Mouse (Mus musculus) ES-Bruce4 (cell line): ENCODE measurements at regions not wholly inside any gene's neighbourhood (a gene's known extent, or its start where the extent isn't known, plus 50 kb on each side); places are given as distances from the start of the nearest gene placed in this dataset.

Experiments
- H3K27ac ChIP-seq: 2 replicates; pipeline ENCODE4 v1.5.1; 2012; ENCODE audit warnings: low read length, inconsistent platforms; ENCODE audit not compliant: insufficient read depth
- H3K27me3 ChIP-seq: 2 replicates; pipeline ENCODE4 v1.6.1; 2012; ENCODE audit warnings: mild to moderate bottlenecking, low read length, inconsistent platforms; ENCODE audit not compliant: control insufficient read depth, poor library complexity, insufficient read depth, severe bottlenecking
- H3K36me3 ChIP-seq: 2 replicates; pipeline ENCODE4 v1.6.1; 2012; ENCODE audit warnings: inconsistent platforms, mild to moderate bottlenecking, low read length, moderate library complexity; ENCODE audit not compliant: control insufficient read depth, poor library complexity, insufficient read depth, severe bottlenecking
- H3K4me1 ChIP-seq: one replicate; pipeline ENCODE4 v1.8.1; 2011; ENCODE audit warnings: low read length; ENCODE audit not compliant: control insufficient read depth, insufficient read depth
- H3K4me3 ChIP-seq: 2 replicates; pipeline ENCODE4 v1.5.1; 2011; ENCODE audit warnings: low read depth, mild to moderate bottlenecking, low read length
- H3K9ac ChIP-seq: 2 replicates; pipeline ENCODE4 v1.6.1; 2012; ENCODE audit warnings: low read depth, mild to moderate bottlenecking, inconsistent platforms; ENCODE audit not compliant: poor library complexity, severe bottlenecking
- H3K9me3 ChIP-seq: replicated peaks from 2 replicates; pipeline ENCODE4 v1.6.1; 2012; ENCODE audit warnings: mild to moderate bottlenecking, low read length, inconsistent platforms; ENCODE audit not compliant: control insufficient read depth, poor library complexity, insufficient read depth, severe bottlenecking
- CTCF ChIP-seq: IDR thresholded peaks from one replicate; pipeline ENCODE4 v1.8.1; 2011; ENCODE audit warnings: low read depth, low read length
- EP300 ChIP-seq: IDR thresholded peaks from 2 replicates; pipeline ENCODE4 v1.6.1; 2011; ENCODE audit warnings: low read depth, low read length; ENCODE audit not compliant: insufficient read depth
- POLR2A ChIP-seq: IDR thresholded peaks from one replicate; pipeline ENCODE4 v1.8.1; 2011; ENCODE audit warnings: low read length; ENCODE audit not compliant: insufficient read depth

- Histone ChIP-seq H3K4me3 (no peak overlapping the region), H3K9ac (no peak overlapping the region), H3K4me1 (no peaks in the 10 kb centered on the region), H3K27ac (no peak overlapping the region), H3K36me3 (no peaks in the 10 kb centered on the region), H3K27me3 (no peaks in the 10 kb centered on the region), H3K9me3 (no peaks in the 10 kb centered on the region)
- no peak for TF ChIP-seq POLR2A
- no peak for TF ChIP-seq EP300
- TF ChIP-seq CTCF = no peak
Measured at GRCm38 (mm10) chr12:71642797-71643337, 188.0 kb upstream of the Daam1 start.

GRCm38 (mm10) chr12:71651251-71651650, 179.6 kb upstream of the Daam1 start:
- no peak overlapping the region for H3K4me3 ChIP-seq
- no peak overlapping the region for H3K9ac ChIP-seq
- TF ChIP-seq EP300 (no peak), POLR2A (no peak), CTCF (no peak)
- no peaks in the 10 kb centered on the region for H3K9me3 ChIP-seq
- no peaks in the 10 kb centered on the region for H3K4me1 ChIP-seq
- no peak overlapping the region for H3K27ac ChIP-seq
- H3K27me3 ChIP-seq = no peaks in the 10 kb centered on the region
- H3K36me3 ChIP-seq = no peaks in the 10 kb centered on the region

- no peak for TF ChIP-seq POLR2A
- TF ChIP-seq EP300 = no peak
- TF ChIP-seq CTCF = no peak
- Histone ChIP-seq H3K4me1 (no peaks in the 10 kb centered on the region), H3K9me3 (no peaks in the 10 kb centered on the region), H3K4me3 (no peak overlapping the region), H3K9ac (no peak overlapping the region), H3K36me3 (no peaks in the 10 kb centered on the region), H3K27ac (no peak overlapping the region), H3K27me3 (no peaks in the 10 kb centered on the region)
Measured at GRCm38 (mm10) chr12:71693346-71694038, 137.4 kb upstream of the Daam1 start.

GRCm38 (mm10) chr12:71701753-71702152, 129.1 kb upstream of the Daam1 start:
- no peaks in the 10 kb centered on the region for H3K36me3 ChIP-seq
- no peak overlapping the region for H3K4me3 ChIP-seq
- H3K27me3 ChIP-seq = no peaks in the 10 kb centered on the region; the same call in 1 of the 2 replicates
- H3K27ac ChIP-seq = no peak overlapping the region
- peaks cover 2% of the 10 kb centered on the region for H3K4me1 ChIP-seq
- peaks cover 8% of the 10 kb centered on the region for H3K9me3 ChIP-seq
- H3K9ac ChIP-seq = no peak overlapping the region
- TF ChIP-seq CTCF = no peak
- TF ChIP-seq POLR2A = no peak

- Histone ChIP-seq H3K27me3 (no peaks in the 10 kb centered on the region; the same call in 1 of the 2 replicates), H3K27ac (no peak overlapping the region), H3K4me3 (no peak overlapping the region), H3K9me3 (peaks cover 8% of the 10 kb centered on the region), H3K36me3 (no peaks in the 10 kb centered on the region), H3K4me1 (peaks cover 2% of the 10 kb centered on the region), H3K9ac (no peak overlapping the region)
- no peak for TF ChIP-seq EP300
- TF ChIP-seq POLR2A = no peak
- TF ChIP-seq CTCF = no peak
Measured at GRCm38 (mm10) chr12:71702181-71702580, 128.7 kb upstream of the Daam1 start.

GRCm38 (mm10) chr12:71703146-71703902, 127.6 kb upstream of the Daam1 start:
- TF ChIP-seq EP300 (no peak), CTCF (no peak), POLR2A (no peak)
- H3K4me3 ChIP-seq = no peak overlapping the region
- H3K27ac ChIP-seq = no peak overlapping the region
- no peaks in the 10 kb centered on the region for H3K36me3 ChIP-seq
- no peaks in the 10 kb centered on the region; the same call in 1 of the 2 replicates for H3K27me3 ChIP-seq
- H3K9ac ChIP-seq = no peak overlapping the region
- H3K9me3 ChIP-seq = peaks cover 8% of the 10 kb centered on the region
- H3K4me1 ChIP-seq = peaks cover 2% of the 10 kb centered on the region
